ENCODE assay signal across 10 mouse cellular contexts in the genomic region with DNA sequence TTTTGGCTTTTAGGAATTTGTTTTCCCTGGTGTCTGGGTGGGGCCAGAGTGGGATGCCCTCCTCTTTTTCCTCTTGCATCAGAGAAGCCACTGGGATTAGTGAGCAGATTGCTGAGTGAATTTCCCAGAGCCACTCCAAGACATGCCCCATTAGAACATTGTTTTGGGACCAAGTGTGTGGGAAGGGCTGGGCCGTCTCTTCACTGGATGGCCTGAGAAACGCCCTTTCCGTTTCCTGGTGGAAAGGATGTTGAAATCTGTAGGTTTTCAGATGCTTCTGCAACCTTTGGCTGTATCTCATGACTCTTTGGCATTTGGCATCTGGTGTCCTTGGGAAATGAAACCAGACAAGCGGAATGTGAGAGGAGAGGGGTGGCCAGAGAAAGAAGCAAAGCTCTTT. TPM values are rescaled to one million over a fixed set of nuclear protein-coding genes. Genes with fewer than 3 reads are reported as not detected.
DNase-seq lines count a peak whose midpoint lies in the region; ATAC-seq lines count a peak whose summit lies in the region.
"Had no signal": no experiment of that assay in that cellular context is flagged by ENCODE, and none has a peak within 500 bp of the region (broad histone marks: within the 10 kb centered on the region; RNA-seq: fewer than 3 reads in every experiment).

No protein-coding gene starts in this region.

- no peaks in the 10 kb centered on the region for H3K36me3 ChIP-seq in heart, embryonic 15.5 days
- no peaks in the 10 kb centered on the region for H3K36me3 ChIP-seq in lung, embryonic 15.5 days

- DNase-seq in gastrocnemius, adult 18-20 months (ENCODE audit: low spot score), result peak; percentile 67
- DNase-seq in gastrocnemius, postnatal 10 days, result no peak
- DNase-seq in Muller cell, postnatal 12 days (ENCODE audit: inconsistent ontology term), result peak; percentile 66
- DNase-seq in embryo, embryonic 11 days, result no peak
- no peak for DNase-seq in layer of hippocampus, adult 9-10 months (ENCODE audit: low spot score)
- DNase-seq: B cell, adult 2 months had no signal

- H3K9me3 ChIP-seq in heart, embryonic 15.5 days (replicated peaks), result no peaks in the 10 kb centered on the region
- no peaks in the 10 kb centered on the region for H3K9me3 ChIP-seq in lung, embryonic 15.5 days

- H3K9ac ChIP-seq in heart, embryonic 15.5 days, result 0 out of 2 replicates have a peak overlapping the region, but pooled peaks have one; percentile 8
- H3K9ac ChIP-seq in lung, embryonic 15.5 days, result no peak overlapping the region

- ATAC-seq in heart, embryonic 15.5 days (replicated peaks; ENCODE audit: insufficient number of reproducible peaks, insufficient read depth, low FRiP score, low read depth), result peak; percentile 40; the same call in 1 of the 2 replicates
- ATAC-seq in lung, embryonic 15.5 days (ENCODE audit: borderline replicate concordance, extremely low read depth, low FRiP score, low TSS enrichment), result no peak
- no peak for ATAC-seq in erythroblast, adult 5-6 weeks (replicated peaks; ENCODE audit: low FRiP score, poor library complexity, severe bottlenecking)

- peak overlapping the region; percentile 91 for H3K27ac ChIP-seq in heart, embryonic 15.5 days
- H3K27ac ChIP-seq in lung, embryonic 15.5 days, result peak overlapping the region; percentile 16
- H3K27ac ChIP-seq: hindbrain, postnatal 0 days had no signal

- H3K4me2 ChIP-seq in heart, embryonic 15.5 days, result peak overlapping the region; percentile 49
- no peak overlapping the region for H3K4me2 ChIP-seq in lung, embryonic 15.5 days

- WGBS in heart, embryonic 15.5 days, result 37% methylated on average over 4 of the region's 4 CpGs
- 61% methylated on average over 4 of the region's 4 CpGs for WGBS in lung, embryonic 15.5 days

- H3K4me3 ChIP-seq in heart, embryonic 15.5 days, result no peak overlapping the region
- H3K4me3 ChIP-seq in lung, embryonic 15.5 days, result no peak overlapping the region

- H3K4me1 ChIP-seq in heart, embryonic 15.5 days (replicated peaks), result peaks cover 87% of the 10 kb centered on the region
- H3K4me1 ChIP-seq in lung, embryonic 15.5 days, result peaks cover 71% of the 10 kb centered on the region

- H3K27me3 ChIP-seq in heart, embryonic 15.5 days, result no peaks in the 10 kb centered on the region
- H3K27me3 ChIP-seq in lung, embryonic 15.5 days, result no peaks in the 10 kb centered on the region

RNA-seq across cellular contexts. Expression of a gene that starts 54.8 kb away (rescaled TPM):
- 10 to 100 TPM in 1 of 2 experiments, 1 to 10 TPM in 1; 9.5 to 11.7 TPM for total RNA-seq in gastrocnemius, adult 18-20 months (2021)
- 10 to 100 TPM; 18.2 to 23.6 TPM for total RNA-seq in gastrocnemius, postnatal 10 days (2021)
- polyA plus RNA-seq in heart, embryonic 15.5 days (2015; fragmentation: Nextera tagmentation; extraction: Ambion mirVana), result 20.9 and 21.4 TPM in 2 replicates
- polyA plus RNA-seq in lung, embryonic 15.5 days (2015; fragmentation: Nextera tagmentation; extraction: Ambion mirVana), result 12.2 and 13.8 TPM in 2 replicates
- total RNA-seq in erythroblast, adult 5-6 weeks (2015; ENCODE audit: low replicate concordance), result 39.4 and 45.4 TPM in 2 replicates
- total RNA-seq in erythroblast, adult 5-6 weeks (2017; ENCODE audit: low replicate concordance), result 59.4 and 83.1 TPM in 2 replicates

Comparison
In these comparisons a context has a peak if more than half of its experiments do, and no peak if none do; other contexts are left out.
1. DNase-seq: peak in gastrocnemius, adult 18-20 months (single experiment) and Muller cell, postnatal 12 days (single experiment); none in gastrocnemius, postnatal 10 days (single experiment), embryo, embryonic 11 days (single experiment) and layer of hippocampus, adult 9-10 months (single experiment).